Mouse (Mus musculus): ENCODE results near the gene Unc13d. TPM values are rescaled to one million over a fixed set of nuclear protein-coding genes. Genes with fewer than 3 reads are reported as not detected.
"Not testable (repeated sequence)": the region's sequence is repeated elsewhere in the genome, so short reads cannot be mapped to it uniquely, and the experiment has no call there.

Gene Unc13d
- polyA plus RNA-seq, 1 experiment from 2014 or later = 2.5 TPM

DNA sequence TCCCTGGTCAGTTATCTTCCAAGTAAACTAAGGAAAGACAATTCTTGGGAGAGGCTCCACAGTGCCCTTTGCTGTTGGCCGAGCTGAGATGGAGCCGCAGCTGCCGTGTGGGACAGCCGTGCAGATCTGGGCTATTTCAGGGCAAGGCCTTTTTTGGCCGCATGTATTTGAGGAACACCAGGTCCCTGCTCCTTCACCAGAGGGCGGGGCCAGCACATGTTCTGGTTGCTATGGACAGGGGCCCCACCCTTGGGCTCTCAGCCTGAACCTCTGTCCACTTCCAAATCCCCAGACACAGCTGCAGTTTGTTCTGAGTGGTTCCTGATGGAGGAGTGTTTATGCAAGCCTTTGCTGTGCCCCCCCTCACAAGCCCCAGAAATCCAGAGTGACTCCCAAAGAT lies 22.6 kb upstream of the Unc13d start:
- peaks cover 1% of the 10 kb centered on the region for H3K36me3 ChIP-seq
- peaks cover 6% of the 10 kb centered on the region for H3K9me3 ChIP-seq (replicated peaks)
- H3K4me3 ChIP-seq = no peak overlapping the region
- no peak for ATAC-seq (ENCODE audit: insufficient number of reproducible peaks, low FRiP score)
- peak overlapping the region; percentile 94 for H3K27ac ChIP-seq (ENCODE audit: poor library complexity, severe bottlenecking)
- no peak overlapping the region for H3K4me2 ChIP-seq
- H3K27me3 ChIP-seq (replicated peaks) = no peaks in the 10 kb centered on the region
- peaks cover 67% of the 10 kb centered on the region for H3K4me1 ChIP-seq (replicated peaks)
- H3K9ac ChIP-seq = no peak overlapping the region
- 38% methylated on average over 6 of the region's 6 CpGs for WGBS

DNA sequence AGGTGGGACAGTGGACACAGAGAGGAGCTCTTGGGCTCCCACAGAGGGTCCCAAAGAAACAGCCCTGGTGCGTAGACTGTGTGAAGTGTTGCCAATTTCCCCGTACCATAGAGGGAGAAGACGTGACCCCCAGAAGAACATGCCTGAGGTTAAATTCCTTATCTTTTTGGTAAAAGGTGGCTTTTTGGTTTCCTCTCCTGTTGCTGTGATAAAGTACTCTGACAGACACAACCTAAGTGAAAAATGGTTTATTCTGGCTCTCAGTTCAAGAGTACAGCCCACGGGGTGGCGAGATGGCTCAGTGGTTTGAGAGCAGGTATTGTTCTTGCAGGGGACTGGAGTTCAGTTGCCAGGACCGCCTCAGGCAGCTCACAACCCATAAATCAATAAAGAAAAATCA lies 21.7 kb upstream of the Unc13d start:
- 72% methylated on average over 6 of the region's 6 CpGs for WGBS
- Histone ChIP-seq H3K36me3 (no peaks in the 10 kb centered on the region), H3K4me1 (replicated peaks) (peaks cover 63% of the 10 kb centered on the region), H3K4me2 (no peak overlapping the region), H3K9ac (no peak overlapping the region), H3K27me3 (replicated peaks) (no peaks in the 10 kb centered on the region), H3K27ac (ENCODE audit: poor library complexity, severe bottlenecking) (peak overlapping the region; percentile 94), H3K9me3 (replicated peaks) (peaks cover 6% of the 10 kb centered on the region), H3K4me3 (no peak overlapping the region)
- no peak for ATAC-seq (ENCODE audit: insufficient number of reproducible peaks, low FRiP score)

DNA sequence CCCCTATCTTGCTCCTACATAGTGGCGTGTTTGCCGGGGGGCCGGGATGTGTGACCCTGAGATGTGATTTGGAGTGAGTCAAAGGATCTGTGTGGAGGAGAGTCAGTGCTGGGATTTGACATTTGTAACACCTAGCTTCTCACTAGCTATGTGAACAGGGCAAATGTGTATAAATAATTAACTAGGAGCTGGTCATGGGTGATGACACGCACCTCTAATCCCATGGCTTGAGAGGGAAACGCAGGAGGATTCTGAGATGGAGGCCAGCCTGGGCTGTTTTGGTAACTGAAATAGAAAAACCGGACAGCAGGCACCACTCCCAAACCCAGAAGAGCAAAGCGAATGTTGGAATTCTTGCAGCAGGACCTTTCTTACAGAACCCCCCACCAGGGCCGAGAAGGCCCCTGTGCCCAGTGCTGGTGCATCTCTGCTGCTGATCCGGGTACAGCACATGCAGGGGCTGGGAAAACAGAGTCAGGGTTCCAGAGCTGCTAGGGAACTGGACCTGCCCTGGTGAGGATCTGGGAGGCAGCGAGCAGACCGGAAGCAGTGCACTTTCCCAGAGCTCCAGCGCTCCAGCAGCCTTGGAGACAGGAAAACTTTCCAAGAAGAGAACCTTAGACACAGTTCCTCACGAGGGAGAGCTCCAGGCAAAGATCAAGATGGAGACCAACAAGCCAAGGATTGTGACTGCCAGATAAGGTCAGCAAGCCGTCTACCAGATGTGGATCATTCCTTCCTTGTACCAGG lies 21.1 kb upstream of the Unc13d start:
- 59% methylated on average over 14 of the region's 14 CpGs for WGBS

DNA sequence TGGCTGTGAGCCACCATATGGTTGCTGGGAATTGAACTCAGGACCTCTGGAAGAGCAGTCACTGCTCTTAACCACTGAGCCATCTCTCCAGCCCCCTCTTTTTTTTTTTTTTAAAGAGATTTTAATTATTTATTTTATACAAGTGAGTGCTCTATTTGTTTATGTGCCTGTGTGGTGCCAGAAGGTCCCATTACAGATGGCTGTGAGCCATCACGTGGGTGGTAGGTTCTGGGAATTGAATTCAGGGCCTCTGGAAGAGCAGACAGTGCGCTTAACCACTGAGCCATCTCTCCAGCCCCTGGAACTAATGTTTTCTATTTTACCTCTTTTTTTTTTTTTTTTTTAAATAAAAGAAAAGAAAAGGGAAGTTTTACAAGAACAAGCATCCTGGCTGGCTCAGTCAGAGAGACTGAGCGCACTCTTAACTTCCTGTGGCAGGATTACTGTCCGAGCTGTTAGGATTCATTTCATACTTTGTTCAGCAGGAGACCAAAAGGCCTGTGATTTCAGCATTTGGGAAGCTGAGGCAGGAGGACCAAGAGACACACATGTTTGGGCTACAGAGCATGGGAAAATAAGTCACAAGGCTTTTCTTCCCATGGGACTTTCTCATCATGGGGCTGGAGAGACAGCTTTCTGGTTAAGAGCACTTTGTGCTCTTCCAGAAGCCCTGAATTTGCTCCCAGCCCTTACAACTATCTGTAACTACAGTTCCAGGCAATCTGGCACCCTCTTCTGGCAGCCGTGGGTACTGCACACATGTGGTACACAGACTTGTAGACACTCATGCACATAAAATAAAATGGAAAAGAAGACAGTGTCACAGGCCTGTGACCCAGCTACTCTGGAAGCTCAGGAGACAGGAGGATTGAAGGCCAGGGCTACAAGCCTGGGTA lies 18.7 kb upstream of the Unc13d start:
- no peak for ATAC-seq (ENCODE audit: insufficient number of reproducible peaks, low FRiP score)
- Histone ChIP-seq H3K9ac (no peak overlapping the region), H3K36me3 (no peaks in the 10 kb centered on the region), H3K9me3 (replicated peaks) (peaks cover 6% of the 10 kb centered on the region), H3K27me3 (replicated peaks) (no peaks in the 10 kb centered on the region), H3K27ac (ENCODE audit: poor library complexity, severe bottlenecking) (no peak overlapping the region), H3K4me1 (replicated peaks) (peaks cover 42% of the 10 kb centered on the region), H3K4me3 (no peak overlapping the region), H3K4me2 (no peak overlapping the region)
- WGBS = 84% methylated on average over 5 of the region's 5 CpGs

More for the DNA sequence above, 21.1 kb upstream of the Unc13d start:
- H3K27me3 ChIP-seq (replicated peaks) = no peaks in the 10 kb centered on the region
- no peaks in the 10 kb centered on the region for H3K36me3 ChIP-seq
- H3K4me1 ChIP-seq (replicated peaks) = peaks cover 61% of the 10 kb centered on the region
- H3K4me3 ChIP-seq = no peak overlapping the region
- peak overlapping the region; percentile 12 for H3K9ac ChIP-seq
- no peak overlapping the region for H3K4me2 ChIP-seq
- ATAC-seq (ENCODE audit: insufficient number of reproducible peaks, low FRiP score) = no peak
- peak overlapping the region; percentile 94 for H3K27ac ChIP-seq (ENCODE audit: poor library complexity, severe bottlenecking)
- H3K9me3 ChIP-seq (replicated peaks) = peaks cover 6% of the 10 kb centered on the region

DNA sequence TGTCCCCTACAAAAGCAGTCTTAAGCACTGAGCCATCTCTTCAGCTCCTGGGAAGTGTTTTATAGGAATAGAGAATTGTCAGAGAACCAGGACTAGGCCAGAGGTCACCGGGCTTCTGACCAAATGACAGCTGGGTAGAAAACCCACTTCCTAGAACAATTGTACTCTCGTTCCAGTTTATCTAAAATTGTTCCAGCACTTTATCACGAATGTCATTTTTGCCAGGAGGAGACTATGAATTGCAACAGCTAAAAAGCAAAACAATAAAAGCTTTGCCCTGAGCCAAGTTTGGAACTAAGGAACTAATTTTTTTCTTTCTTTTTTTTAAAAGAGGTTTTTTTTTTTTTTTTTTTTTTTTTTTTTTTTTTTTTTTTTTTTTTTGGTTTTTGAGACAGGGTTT lies 17.8 kb upstream of the Unc13d start:
- Histone ChIP-seq H3K9ac (no peak overlapping the region), H3K36me3 (no peaks in the 10 kb centered on the region), H3K27ac (ENCODE audit: poor library complexity, severe bottlenecking) (peak overlapping the region; percentile 48; the same call in 1 of the 2 replicates), H3K4me1 (replicated peaks) (peaks cover 34% of the 10 kb centered on the region), H3K4me3 (no peak overlapping the region), H3K4me2 (no peak overlapping the region), H3K9me3 (replicated peaks) (peaks cover 6% of the 10 kb centered on the region), H3K27me3 (replicated peaks) (no peaks in the 10 kb centered on the region)
- ATAC-seq (ENCODE audit: insufficient number of reproducible peaks, low FRiP score) = no peak
- 46% methylated on average over 3 of the region's 3 CpGs for WGBS

DNA sequence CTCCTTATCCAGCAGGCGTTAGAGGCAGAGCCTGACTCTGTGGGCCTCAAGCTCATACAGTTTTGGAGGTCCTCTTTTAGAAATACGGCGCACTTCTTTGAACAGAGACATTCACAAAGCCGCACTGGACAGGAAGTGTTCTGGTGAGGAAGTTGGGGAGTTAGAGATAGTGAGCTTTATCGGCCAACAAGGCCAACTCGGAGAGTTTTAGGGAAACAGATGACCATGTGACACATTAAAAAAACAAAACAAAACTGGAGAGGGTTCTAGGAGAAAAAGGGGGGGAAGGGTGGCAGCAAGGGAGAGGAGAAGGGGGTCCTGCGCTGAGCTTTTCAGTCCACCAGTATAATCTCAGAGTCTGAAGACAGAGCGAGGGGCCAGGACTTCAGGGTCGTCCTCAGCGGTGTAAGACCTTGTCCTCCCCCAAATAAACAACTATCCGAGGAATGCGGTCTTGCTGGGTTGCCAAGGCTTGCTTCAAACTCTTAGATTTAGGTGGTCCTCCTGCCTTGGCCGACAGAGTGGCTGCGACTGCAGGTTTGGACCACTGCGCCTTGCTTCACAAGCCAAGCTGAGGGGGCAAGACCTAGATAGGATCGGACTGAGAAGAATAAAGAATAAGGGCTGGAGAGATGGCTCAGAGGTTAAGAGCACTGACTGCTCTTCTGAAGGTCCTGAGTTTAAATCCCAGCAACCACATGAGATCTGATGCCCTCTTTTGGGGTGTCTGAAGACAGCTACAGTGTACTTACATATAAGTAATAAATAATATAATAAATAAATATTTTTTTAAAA lies 16.2 kb upstream of the Unc13d start:
- Histone ChIP-seq H3K9ac (0 out of 2 replicates have a peak overlapping the region, but pooled peaks have one; percentile 40), H3K4me1 (replicated peaks) (peaks cover 18% of the 10 kb centered on the region), H3K9me3 (replicated peaks) (peaks cover 6% of the 10 kb centered on the region), H3K27me3 (replicated peaks) (no peaks in the 10 kb centered on the region), H3K4me2 (peak overlapping the region; percentile 43), H3K36me3 (no peaks in the 10 kb centered on the region), H3K4me3 (no peak overlapping the region), H3K27ac (ENCODE audit: poor library complexity, severe bottlenecking) (peak overlapping the region; percentile 82)
- WGBS = 22% methylated on average over 16 of the region's 16 CpGs
- ATAC-seq (ENCODE audit: insufficient number of reproducible peaks, low FRiP score) = peak; percentile 59

DNA sequence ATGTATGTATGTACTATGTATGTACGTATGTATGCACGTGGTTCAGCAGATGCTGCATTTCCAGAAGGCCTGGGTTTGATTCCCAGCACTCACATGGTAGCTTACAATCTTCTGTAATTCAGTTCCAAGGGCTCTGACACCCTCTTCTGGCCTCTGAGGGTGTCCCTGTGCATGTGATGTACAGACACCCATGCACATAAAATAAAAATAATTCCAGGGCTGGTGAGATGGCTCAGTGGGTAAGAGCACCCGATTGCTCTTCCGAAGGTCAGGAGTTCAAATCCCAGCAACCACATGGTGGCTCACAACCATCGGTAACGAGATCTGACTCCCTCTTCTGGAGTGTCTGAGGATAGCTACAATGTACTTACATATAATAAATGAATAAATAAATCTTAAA lies 15.2 kb upstream of the Unc13d start:
- WGBS = 92% methylated on average over 6 of the region's 6 CpGs
- not testable (repeated sequence) for ATAC-seq (ENCODE audit: insufficient number of reproducible peaks, low FRiP score); H3K9ac ChIP-seq; H3K36me3 ChIP-seq; H3K4me2 ChIP-seq; H3K27me3 ChIP-seq (replicated peaks); H3K9me3 ChIP-seq (replicated peaks); H3K4me3 ChIP-seq
- peaks cover 17% of the 10 kb centered on the region for H3K4me1 ChIP-seq (replicated peaks)
- 0 out of 2 replicates have a peak overlapping the region, but pooled peaks have one; percentile 25 for H3K27ac ChIP-seq (ENCODE audit: poor library complexity, severe bottlenecking)

DNA sequence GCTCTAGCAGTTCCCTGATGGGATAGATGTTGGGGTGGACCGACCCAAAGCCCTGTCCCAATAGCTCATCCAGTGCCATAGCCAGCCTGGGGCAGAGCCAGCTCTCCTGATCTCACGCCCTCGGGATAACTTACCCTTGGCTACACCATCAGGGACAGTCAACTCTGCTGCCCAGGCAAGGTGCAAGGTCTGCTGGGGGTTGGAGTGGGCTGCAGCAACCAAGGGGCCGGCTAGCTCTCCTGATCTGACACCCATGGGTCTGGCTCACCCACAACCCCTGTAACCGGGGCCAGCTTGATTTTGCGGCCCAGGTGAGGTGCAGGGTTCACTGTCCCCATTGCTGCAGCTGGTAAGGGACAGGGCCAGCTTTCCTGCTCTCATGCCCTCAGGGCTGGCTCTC lies 13.8 kb upstream of the Unc13d start:
- H3K27me3 ChIP-seq (replicated peaks) = no peaks in the 10 kb centered on the region
- no peak for ATAC-seq (ENCODE audit: insufficient number of reproducible peaks, low FRiP score)
- 83% methylated on average over 6 of the region's 6 CpGs for WGBS
- no peak overlapping the region for H3K27ac ChIP-seq (ENCODE audit: poor library complexity, severe bottlenecking)
- no peak overlapping the region for H3K4me2 ChIP-seq
- H3K9me3 ChIP-seq (replicated peaks) = peaks cover 1% of the 10 kb centered on the region
- H3K4me3 ChIP-seq = no peak overlapping the region
- peak overlapping the region; percentile 1; the same call in 1 of the 2 replicates for H3K9ac ChIP-seq
- H3K36me3 ChIP-seq = no peaks in the 10 kb centered on the region
- peaks cover 20% of the 10 kb centered on the region for H3K4me1 ChIP-seq (replicated peaks)

DNA sequence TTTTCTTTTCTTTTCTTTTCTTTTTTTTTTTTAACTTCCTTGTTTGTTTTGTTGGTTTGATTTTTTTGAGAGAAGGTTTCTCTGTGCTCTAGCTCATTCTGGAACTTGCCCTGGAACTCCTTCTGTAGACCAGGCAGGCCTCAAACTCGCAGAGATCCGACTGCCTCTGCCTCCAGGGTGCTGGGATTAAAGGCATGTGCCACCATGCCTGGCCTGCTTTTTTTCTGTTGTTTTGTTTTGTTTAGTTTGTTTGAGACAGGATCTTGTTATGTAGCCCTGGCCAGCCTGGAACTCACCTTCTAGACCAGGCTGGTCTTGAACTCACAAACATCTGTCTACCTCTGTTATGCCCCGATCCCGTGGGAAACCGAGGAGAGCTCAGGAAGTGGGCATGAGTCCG lies 11.8 kb upstream of the Unc13d start:
- no peaks in the 10 kb centered on the region for H3K27me3 ChIP-seq (replicated peaks)
- no peak overlapping the region for H3K4me3 ChIP-seq
- H3K4me2 ChIP-seq = no peak overlapping the region
- ATAC-seq (ENCODE audit: insufficient number of reproducible peaks, low FRiP score) = no peak
- H3K4me1 ChIP-seq (replicated peaks) = peaks cover 29% of the 10 kb centered on the region
- WGBS = 91% methylated on average over 6 of the region's 6 CpGs
- no peak overlapping the region for H3K27ac ChIP-seq (ENCODE audit: poor library complexity, severe bottlenecking)
- peaks cover 6% of the 10 kb centered on the region; the same call in 1 of the 2 replicates for H3K36me3 ChIP-seq
- H3K9ac ChIP-seq = no peak overlapping the region
- H3K9me3 ChIP-seq (replicated peaks) = no peaks in the 10 kb centered on the region

DNA sequence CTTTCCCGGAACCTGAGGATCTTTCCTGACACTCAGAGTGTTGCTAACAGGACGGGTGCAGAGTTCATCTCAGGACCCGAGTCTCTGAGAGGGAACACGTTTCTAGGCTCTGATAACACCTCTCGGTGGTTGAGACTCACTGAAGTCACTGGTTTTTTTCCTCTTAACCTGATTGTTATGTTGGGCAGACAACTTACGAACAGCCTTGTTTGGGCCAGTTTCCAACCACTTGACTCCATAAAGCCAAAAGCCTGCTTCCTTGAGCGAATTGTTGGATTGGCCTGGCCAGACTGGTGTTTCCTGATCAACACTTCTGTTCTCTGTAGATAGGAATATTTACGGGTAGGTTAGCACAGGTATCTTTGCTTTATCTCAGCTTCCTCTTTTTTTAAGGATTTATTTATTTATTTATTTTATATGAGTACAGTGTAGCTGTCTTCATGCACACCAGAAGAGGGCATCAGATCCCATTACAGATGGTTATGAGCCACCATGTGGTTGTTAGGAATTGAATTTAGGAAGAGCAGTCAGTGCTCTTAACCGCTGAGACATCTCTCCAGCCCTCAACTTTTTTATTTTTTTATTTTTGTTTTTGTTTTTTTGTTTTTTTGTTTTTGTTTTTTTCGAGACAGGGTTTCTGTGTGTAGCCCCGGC lies 11.1 kb upstream of the Unc13d start:
- Histone ChIP-seq H3K9ac (no peak overlapping the region), H3K4me1 (replicated peaks) (peaks cover 25% of the 10 kb centered on the region), H3K4me2 (no peak overlapping the region), H3K27ac (ENCODE audit: poor library complexity, severe bottlenecking) (no peak overlapping the region), H3K36me3 (peaks cover 11% of the 10 kb centered on the region), H3K27me3 (replicated peaks) (no peaks in the 10 kb centered on the region), H3K4me3 (no peak overlapping the region), H3K9me3 (replicated peaks) (no peaks in the 10 kb centered on the region)
- WGBS = 55% methylated on average over 11 of the region's 11 CpGs
- no peak for ATAC-seq (ENCODE audit: insufficient number of reproducible peaks, low FRiP score)
